Mouse (Mus musculus) lung, embryonic 15.5 days (tissue): Measurements from ENCODE around the gene Sema3b. TPM values are rescaled to one million over a fixed set of nuclear protein-coding genes. Genes with fewer than 3 reads are reported as not detected.

Experiments used
- ATAC-seq: fragments of 200-750 bp; cut with Nextera tagmentation; 2 replicates; pipeline ENCODE4 v1.8.0; 2017; ENCODE audit warnings: moderate number of reproducible peaks, borderline replicate concordance; ENCODE audit not compliant: low FRiP score, low TSS enrichment; ENCODE audit errors: extremely low read depth
- H3K27ac ChIP-seq: fragments of 300-500 bp; sonication (generic); 2 replicates; pipeline ENCODE4 v1.5.1; 2015; ENCODE audit warnings: moderate library complexity, mild to moderate bottlenecking, inconsistent platforms
- H3K27me3 ChIP-seq: fragments of 300-500 bp; sonication (generic); 2 replicates; pipeline ENCODE4 v1.6.1; 2015; ENCODE audit warnings: inconsistent platforms
- H3K36me3 ChIP-seq: fragments of 300-500 bp; sonication (generic); 2 replicates; pipeline ENCODE4 v1.6.1; 2015; ENCODE audit warnings: inconsistent platforms
- H3K4me1 ChIP-seq: fragments of 300-500 bp; sonication (generic); 2 replicates; pipeline ENCODE4 v1.6.1; 2015; ENCODE audit warnings: inconsistent platforms
- H3K4me2 ChIP-seq: fragments of 300-500 bp; sonication (generic); 2 replicates; pipeline ENCODE4 v1.6.1; 2015; ENCODE audit warnings: inconsistent platforms, mild to moderate bottlenecking, moderate library complexity
- H3K4me3 ChIP-seq: fragments of 300-500 bp; sonication (generic); 2 replicates; pipeline ENCODE4 v1.5.1; 2015; ENCODE audit warnings: mild to moderate bottlenecking, inconsistent platforms
- H3K9ac ChIP-seq: fragments of 300-500 bp; sonication (generic); 2 replicates; pipeline ENCODE4 v1.6.1; 2015; ENCODE audit warnings: inconsistent platforms
- H3K9me3 ChIP-seq: fragments of 300-500 bp; sonication (generic); 2 replicates; pipeline ENCODE4 v1.6.1; 2016; ENCODE audit warnings: inconsistent platforms
- WGBS: fragments of 180-500 bp; shearing (Covaris S2); methylation state at CpG from one replicate; pipeline ENCODE4 v1.1.7; 2015; 5-methylcytosine and 5-hydroxymethylcytosine counted together
- polyA plus RNA-seq: library from polyadenylated mRNA; unstranded; fragments of >200 nt; fragmentation: Nextera tagmentation; extraction: Ambion mirVana; gene quantifications from 2 replicates; pipeline ENCODE4 v1.2.1, GENCODE M21; 2015

Sema3b gene
- polyA plus RNA-seq, 1 experiment from 2014 or later = 9.1 TPM

GRCm38 (mm10) chr9:107548820-107549219 lies 60.2 kb downstream of the Sema3b start:
- H3K27ac ChIP-seq = no peak overlapping the region
- no peaks in the 10 kb centered on the region for H3K27me3 ChIP-seq
- ATAC-seq = no peak
- H3K4me2 ChIP-seq = no peak overlapping the region
- H3K9me3 ChIP-seq = no peaks in the 10 kb centered on the region
- 87% methylated on average over 10 of the region's 10 CpGs for WGBS
- H3K36me3 ChIP-seq = peaks cover 9% of the 10 kb centered on the region; the same call in 1 of the 2 replicates
- no peak overlapping the region for H3K9ac ChIP-seq
- H3K4me3 ChIP-seq = no peak overlapping the region
- peaks cover 54% of the 10 kb centered on the region for H3K4me1 ChIP-seq

GRCm38 (mm10) chr9:107547957-107548356 lies 61.1 kb downstream of the Sema3b start:
- no peak overlapping the region for H3K4me3 ChIP-seq
- H3K36me3 ChIP-seq = peaks cover 9% of the 10 kb centered on the region; the same call in 1 of the 2 replicates
- WGBS = 72% methylated on average over 5 of the region's 5 CpGs
- H3K4me2 ChIP-seq = no peak overlapping the region
- H3K27ac ChIP-seq = no peak overlapping the region
- no peaks in the 10 kb centered on the region for H3K9me3 ChIP-seq
- H3K27me3 ChIP-seq = no peaks in the 10 kb centered on the region
- no peak for ATAC-seq
- peaks cover 46% of the 10 kb centered on the region for H3K4me1 ChIP-seq
- H3K9ac ChIP-seq = no peak overlapping the region

Other genes with a start within 250 kb of the Sema3b start
- 0.30 and 0.42 TPM in 2 replicates for gene Cacna2d2, start 209.6 kb downstream of the Sema3b start, polyA plus RNA-seq
- gene Tmem115, start 75.3 kb downstream of the Sema3b start, polyA plus RNA-seq = 39.7 and 42.7 TPM in 2 replicates
- 26.0 and 28.4 TPM in 2 replicates for gene Cyb561d2, start 67.0 kb downstream of the Sema3b start, polyA plus RNA-seq
- gene Nprl2, start 67.0 kb downstream of the Sema3b start, polyA plus RNA-seq = 39.2 and 42.2 TPM in 2 replicates
- 6.8 TPM in 2 replicates for gene Zmynd10, start 61.9 kb downstream of the Sema3b start, polyA plus RNA-seq
- 57.7 and 64.1 TPM in 2 replicates for gene Rassf1, start 57.7 kb downstream of the Sema3b start, polyA plus RNA-seq
- 37.7 and 39.7 TPM in 2 replicates for gene Tusc2, start 46.0 kb downstream of the Sema3b start, polyA plus RNA-seq
- 105 and 109 TPM in 2 replicates for gene Hyal2, start 41.3 kb downstream of the Sema3b start, polyA plus RNA-seq
- gene Hyal1, start 32.3 kb downstream of the Sema3b start, polyA plus RNA-seq = 8.4 and 9.6 TPM in 2 replicates
- gene Naa80, start 30.3 kb downstream of the Sema3b start, polyA plus RNA-seq = 18.2 and 18.6 TPM in 2 replicates
- 0.99 and 1.4 TPM in 2 replicates for gene Hyal3, start 28.4 kb downstream of the Sema3b start, polyA plus RNA-seq
- 40.0 and 44.2 TPM in 2 replicates for gene Ifrd2, start 21.6 kb downstream of the Sema3b start, polyA plus RNA-seq
- 469 and 478 TPM in 2 replicates for gene Gnai2, start 26.1 kb upstream of the Sema3b start, polyA plus RNA-seq
- 3.9 and 4.1 TPM in 2 replicates for gene Slc38a3, start 60.3 kb upstream of the Sema3b start, polyA plus RNA-seq
- gene Gnat1, start 70.5 kb upstream of the Sema3b start, polyA plus RNA-seq = 0.54 and 0.93 TPM in 2 replicates
- 12.3 and 13.7 TPM in 2 replicates for gene Sema3f, start 101.2 kb upstream of the Sema3b start, polyA plus RNA-seq
- 188 and 202 TPM in 2 replicates for gene Rbm5, start 161.8 kb upstream of the Sema3b start, polyA plus RNA-seq